Mouse (Mus musculus) T-helper 17 cell (primary cell): ENCODE results near the gene Tpbgl.

Source experiments
- in situ Hi-C, 2 experiments: fragments of 300-600 bp; cut with MboI, MseI; formaldehyde crosslinking; loops; 1 replicate in 1 of 2; 2 replicates in 1 of 2; pipeline ENCODE4 v1.15.1; 2025; ENCODE audit warnings: high pct_unique_total_duplicates in 2 of 2

The Tpbgl gene

DNA sequence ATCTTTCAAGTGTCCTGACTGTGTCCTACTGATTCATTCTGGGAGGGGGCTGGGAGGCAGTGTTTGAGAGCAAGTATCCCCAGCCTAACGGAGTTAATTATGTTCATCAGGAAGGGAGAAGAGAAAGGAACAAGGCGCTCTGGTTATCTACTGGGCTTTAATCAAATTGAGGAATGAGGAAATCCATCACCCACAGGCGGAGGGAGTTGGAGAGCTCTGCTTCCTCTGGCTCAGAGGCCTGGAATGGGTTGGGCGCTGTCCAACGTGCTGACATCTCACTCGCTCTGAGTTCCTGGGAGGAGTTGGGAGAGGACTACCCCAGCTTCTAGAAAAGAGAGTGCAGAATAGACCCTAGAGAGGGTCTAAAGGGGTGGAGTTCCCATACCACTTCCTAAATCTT, 21.7 kb upstream of the Tpbgl start:
- in situ Hi-C loops = no loop called here

GRCm38 (mm10) chr7:99644701-99645100, 17.8 kb upstream of the Tpbgl start:
- in situ Hi-C loops = no loop called here

- in situ Hi-C loops = no loop called here
Measured at GRCm38 (mm10) chr7:99642078-99642477, 15.2 kb upstream of the Tpbgl start.

GRCm38 (mm10) chr7:99641245-99641644, 14.3 kb upstream of the Tpbgl start:
- in situ Hi-C loops = no loop called here

- in situ Hi-C loops = no loop called here
Measured at GRCm38 (mm10) chr7:99633966-99634665, 7.2 kb upstream of the Tpbgl start.

- in situ Hi-C loops = no loop called here
Measured at GRCm38 (mm10) chr7:99632286-99632685, 5.4 kb upstream of the Tpbgl start.

- in situ Hi-C loops = loop anchor here in 1 of 2 experiments (5.0 kb wide), 1 partner anchor 570 kb away; no protein-coding TSS in a partner anchor
Measured at GRCm38 (mm10) chr7:99627366-99627765, 463 bp upstream of the Tpbgl start.

- in situ Hi-C loops = loop anchor here in 1 of 2 experiments (5.0 kb wide), 1 partner anchor 571 kb away; no protein-coding TSS in a partner anchor
Measured at GRCm38 (mm10) chr7:99625722-99626375, 1.1 kb downstream of the Tpbgl start.

DNA sequence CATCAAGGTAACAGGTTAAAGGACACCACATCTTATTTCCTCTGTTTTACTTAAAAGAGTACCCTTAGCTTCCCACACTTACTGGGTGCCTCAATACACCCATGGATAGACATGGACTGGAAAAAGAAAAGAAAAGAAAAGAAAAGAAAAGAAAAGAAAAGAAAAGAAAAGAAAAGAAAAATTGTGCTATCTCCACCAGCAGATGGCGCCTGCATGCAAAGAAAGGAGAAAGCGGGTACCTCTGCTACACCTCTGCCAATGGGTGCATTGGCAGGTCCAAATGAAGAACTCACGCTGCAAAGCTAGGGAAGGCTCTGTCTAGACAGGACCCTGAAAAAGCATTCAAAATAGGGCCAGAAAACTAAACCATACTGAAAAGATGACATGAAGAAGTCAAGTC, 8.0 kb downstream of the Tpbgl start:
- in situ Hi-C loops = loop anchor here in 1 of 2 experiments (5.0 kb wide), 1 partner anchor 88 kb away; no protein-coding TSS in a partner anchor

GRCm38 (mm10) chr7:99618264-99618663, 8.6 kb downstream of the Tpbgl start:
- in situ Hi-C loops = loop anchor here in 1 of 2 experiments (5.0 kb wide), 1 partner anchor 89 kb away; no protein-coding TSS in a partner anchor

DNA sequence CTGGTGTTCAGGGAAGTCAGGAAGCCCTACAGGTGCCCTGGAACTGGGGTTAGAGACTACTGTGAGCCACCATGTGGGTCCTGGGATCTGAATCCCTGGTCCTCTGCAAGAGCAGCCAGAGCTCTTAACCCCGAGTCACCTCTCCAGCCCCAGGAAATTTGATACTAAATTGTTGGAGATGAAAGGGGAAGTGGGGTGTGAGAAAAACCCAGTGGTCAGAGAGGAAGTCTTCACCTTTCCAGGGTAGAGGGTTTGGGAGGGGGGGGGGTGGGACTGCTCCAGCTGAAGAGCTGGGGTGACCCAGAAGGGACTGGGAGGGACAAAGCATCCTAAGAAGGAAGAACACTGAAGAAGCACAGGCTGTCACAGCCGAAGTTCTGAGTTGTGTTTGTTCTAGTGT, 19.3 kb downstream of the Tpbgl start:
- in situ Hi-C loops = no loop called here

DNA sequence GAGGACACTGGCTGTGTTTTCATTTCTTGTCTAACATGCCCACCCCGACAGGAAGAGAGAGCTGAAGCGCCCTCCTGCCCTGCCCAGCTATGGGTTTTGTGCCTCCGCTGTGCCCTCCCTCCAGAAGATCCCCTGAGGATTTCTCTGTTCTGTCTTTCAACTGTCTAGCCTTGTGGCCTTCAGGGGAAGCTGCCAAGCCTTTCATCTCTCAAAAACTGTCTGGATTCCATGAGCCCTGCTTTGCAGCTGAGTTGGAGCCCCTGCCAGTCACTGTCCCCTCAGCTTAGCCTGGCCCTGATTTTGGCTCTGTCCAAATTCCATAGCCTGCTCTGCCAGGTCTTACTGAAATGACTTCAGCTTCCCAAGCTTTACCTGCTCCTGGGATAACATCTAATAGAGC, 20.1 kb downstream of the Tpbgl start:
- in situ Hi-C loops = no loop called here

DNA sequence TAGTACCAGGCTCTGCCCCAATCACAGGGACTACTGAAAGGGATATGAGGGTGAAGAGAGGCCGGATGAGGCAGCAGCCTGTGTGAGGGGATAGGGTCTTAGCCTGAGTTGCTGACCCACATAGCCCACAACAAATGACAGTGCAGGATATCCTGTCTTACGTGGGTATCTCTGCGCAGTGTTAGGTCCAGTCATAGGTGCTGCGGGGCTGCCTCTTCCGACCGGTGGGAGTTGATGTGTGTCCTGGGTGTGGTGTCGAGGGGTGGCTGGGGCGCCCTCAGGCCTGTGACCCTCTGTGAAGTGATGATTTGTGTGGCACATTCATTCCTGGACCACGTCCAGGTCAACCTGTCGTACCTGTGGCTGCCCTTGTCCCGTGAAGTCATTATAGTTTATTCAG, 20.6 kb downstream of the Tpbgl start:
- in situ Hi-C loops = no loop called here

GRCm38 (mm10) chr7:99605058-99605457, 21.8 kb downstream of the Tpbgl start:
- in situ Hi-C loops = no loop called here

DNA sequence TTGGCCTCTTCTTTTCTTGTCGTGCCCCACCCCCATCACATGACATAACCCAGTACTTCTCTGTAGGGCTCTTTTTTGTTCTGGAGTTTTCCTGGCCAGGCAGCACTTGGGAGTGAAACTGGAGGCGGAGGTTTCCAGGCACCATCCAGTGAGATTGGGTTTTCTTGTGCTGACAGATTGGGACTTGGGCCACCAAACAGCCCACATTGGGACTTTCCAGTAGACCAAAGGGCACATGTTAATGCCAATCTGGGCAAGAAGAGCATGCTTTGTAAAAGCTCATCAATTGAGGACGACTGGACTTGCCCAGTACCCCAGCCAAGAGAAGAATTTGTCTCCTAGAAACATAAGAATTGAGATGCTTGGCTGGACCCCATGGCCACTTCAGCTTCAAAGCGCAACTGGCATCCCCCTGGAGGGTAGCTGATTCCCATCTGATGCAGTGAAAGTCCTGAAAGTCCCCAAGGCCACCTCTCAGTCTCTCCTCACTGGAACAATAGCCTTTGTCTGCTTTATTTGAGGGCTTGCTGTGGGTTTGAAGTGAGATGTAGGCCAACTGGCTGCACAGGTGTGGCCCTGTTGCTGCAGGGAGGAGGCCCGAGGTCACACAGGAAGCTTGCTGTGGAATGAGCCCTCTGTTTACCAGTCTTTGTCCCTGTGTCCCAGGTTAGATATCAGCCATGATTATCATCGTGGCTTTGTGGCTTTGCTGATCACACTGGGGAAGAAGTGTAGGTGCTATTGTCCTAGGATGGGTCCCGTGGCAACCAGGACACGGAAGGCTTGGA, 22.8 kb downstream of the Tpbgl start:
- in situ Hi-C loops = no loop called here

- in situ Hi-C loops = no loop called here
Measured at GRCm38 (mm10) chr7:99598722-99599121, 28.2 kb downstream of the Tpbgl start.

DNA sequence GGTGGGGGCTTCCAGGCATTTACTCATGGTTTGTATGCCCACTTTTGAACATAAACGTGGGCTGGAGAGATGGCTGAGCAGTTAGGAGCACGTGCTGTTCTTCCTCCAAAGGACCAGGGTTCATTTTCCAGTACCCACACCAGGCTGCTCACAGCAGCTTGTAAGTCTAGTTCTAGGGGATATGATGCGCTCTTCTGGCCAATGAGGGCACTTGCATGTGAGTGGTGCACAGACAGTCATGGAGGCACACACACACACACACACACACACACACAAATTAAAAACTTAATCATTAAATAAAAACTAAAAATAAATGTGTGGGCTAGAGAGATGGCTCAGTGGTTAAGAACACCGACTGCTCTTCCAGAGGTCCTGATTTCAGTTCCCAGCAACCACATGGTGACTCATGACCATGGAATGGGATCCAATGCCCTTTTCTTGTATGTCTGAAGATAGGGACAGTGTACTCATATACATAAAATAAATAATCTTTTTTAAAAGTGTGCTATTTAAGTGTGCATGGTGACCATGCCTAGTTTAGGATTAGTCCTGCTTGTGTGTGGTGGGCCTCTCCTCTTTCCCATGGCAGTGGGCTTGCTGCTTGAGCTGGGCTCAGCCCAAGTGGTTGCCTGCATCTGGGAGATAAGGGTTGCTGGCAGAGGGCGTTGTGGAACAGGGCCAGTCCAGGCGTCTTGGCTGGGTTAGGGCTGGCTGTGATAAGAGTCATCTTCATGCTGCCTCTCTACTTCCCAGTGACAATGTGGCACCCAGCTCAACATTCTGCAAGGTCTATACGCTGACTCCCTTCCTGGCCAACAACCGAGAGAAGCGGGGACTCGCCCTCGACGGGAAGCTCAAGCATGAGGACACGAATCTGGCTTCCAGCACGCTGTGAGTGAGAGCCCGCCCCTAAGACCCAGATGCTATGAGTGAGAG, 32.8 kb downstream of the Tpbgl start:
- in situ Hi-C loops = no loop called here

DNA sequence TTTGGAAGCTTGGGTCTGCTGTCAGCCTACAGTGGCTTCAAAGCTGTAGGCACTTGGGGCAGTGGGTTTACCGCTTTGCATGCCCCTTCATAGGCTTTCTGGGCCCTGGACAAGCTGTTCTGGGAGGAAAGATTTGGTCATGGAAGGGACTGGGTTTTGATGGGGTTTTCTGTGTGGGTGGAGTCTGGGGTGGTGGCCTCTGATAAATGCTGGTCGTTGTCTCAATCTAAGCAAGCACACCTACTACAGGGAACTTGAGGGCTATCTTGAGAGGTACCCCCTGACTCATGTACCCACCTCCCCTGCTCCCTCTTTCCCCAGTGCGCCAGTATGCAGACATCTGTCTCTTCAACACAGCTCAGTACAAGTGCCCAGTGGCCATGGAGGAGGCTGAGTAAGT, 34.2 kb downstream of the Tpbgl start:
- in situ Hi-C loops = no loop called here

DNA sequence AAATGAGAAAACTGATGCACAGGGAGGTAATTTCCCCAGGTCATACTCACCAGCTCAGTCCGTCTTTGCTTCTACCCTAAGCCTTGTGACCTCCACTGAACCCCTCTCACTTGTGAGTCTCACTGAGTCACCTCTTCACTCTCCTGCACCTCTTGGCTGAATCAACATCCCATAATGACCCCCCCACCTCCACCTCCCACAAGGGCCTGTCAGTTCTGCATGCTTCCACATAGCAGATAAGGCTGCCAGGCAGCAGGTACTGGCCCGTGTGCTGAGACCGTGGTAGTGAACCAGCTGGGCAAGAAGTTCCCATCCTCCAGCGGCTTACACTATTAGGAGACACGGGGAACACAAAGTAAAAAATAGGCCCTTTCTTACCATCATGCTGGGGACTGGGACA, 36.3 kb downstream of the Tpbgl start:
- in situ Hi-C loops = no loop called here

- in situ Hi-C loops = no loop called here
Measured at GRCm38 (mm10) chr7:99590064-99590463, 36.8 kb downstream of the Tpbgl start.

- in situ Hi-C loops = loop anchor here (5.0 kb wide), 1 partner anchor 89 kb away; no protein-coding TSS in a partner anchor
Measured at GRCm38 (mm10) chr7:99585976-99586375, 40.9 kb downstream of the Tpbgl start.
